Mouse (Mus musculus): Measurements from ENCODE around the gene Gm12845.
"Not testable (repeated sequence)": the region's sequence is repeated elsewhere in the genome, so short reads cannot be mapped to it uniquely, and the experiment has no call there.

The Gm12845 gene

GRCm38 (mm10) chr4:117724112-117724511 is at the start of gene Gm12845:
Gene Gm12845, plus strand, starts transcription at chr4:117724412.
- no peak for DNase-seq (ENCODE audit: extremely low read depth, low read depth, low spot score)

- no peak for DNase-seq (ENCODE audit: extremely low read depth, low read depth, low spot score)
These were observed 47.3 kb upstream of the Gm12845 start for GRCm38 (mm10) chr4:117676903-117677302.

GRCm38 (mm10) chr4:117680963-117681362 is 43.2 kb upstream of the Gm12845 start:
- DNase-seq (ENCODE audit: extremely low read depth, low read depth, low spot score): no peak

- DNase-seq (ENCODE audit: extremely low read depth, low read depth, low spot score): no peak
These were observed 42.2 kb upstream of the Gm12845 start, which contains the start of gene Dmap1 for GRCm38 (mm10) chr4:117681931-117682461. Gene Dmap1, minus strand, starts transcription at chr4:117682273.

GRCm38 (mm10) chr4:117682463-117682862 is 41.7 kb upstream of the Gm12845 start:
- no peak for DNase-seq (ENCODE audit: extremely low read depth, low read depth, low spot score)

- no peak for DNase-seq (ENCODE audit: extremely low read depth, low read depth, low spot score)
These were observed 41.0 kb upstream of the Gm12845 start for GRCm38 (mm10) chr4:117683048-117683768.

- DNase-seq (ENCODE audit: extremely low read depth, low read depth, low spot score): no peak
These were observed 37.9 kb upstream of the Gm12845 start for GRCm38 (mm10) chr4:117686354-117686753.

GRCm38 (mm10) chr4:117705361-117705760 is 18.9 kb upstream of the Gm12845 start:
- DNase-seq (ENCODE audit: extremely low read depth, low read depth, low spot score): no peak

- DNase-seq (ENCODE audit: extremely low read depth, low read depth, low spot score): no peak
These were observed 15.2 kb upstream of the Gm12845 start for GRCm38 (mm10) chr4:117708780-117709550.

- no peak for DNase-seq (ENCODE audit: extremely low read depth, low read depth, low spot score)
These were observed 11.9 kb upstream of the Gm12845 start for GRCm38 (mm10) chr4:117712314-117712713.

GRCm38 (mm10) chr4:117713303-117714098 is 10.7 kb upstream of the Gm12845 start:
- DNase-seq (ENCODE audit: extremely low read depth, low read depth, low spot score): no peak

GRCm38 (mm10) chr4:117731926-117732325 is 7.7 kb downstream of the Gm12845 start:
- DNase-seq (ENCODE audit: extremely low read depth, low read depth, low spot score): no peak

- DNase-seq (ENCODE audit: extremely low read depth, low read depth, low spot score): no peak
These were observed 13.3 kb downstream of the Gm12845 start for GRCm38 (mm10) chr4:117737559-117737958.

- not testable (repeated sequence) for DNase-seq (ENCODE audit: extremely low read depth, low read depth, low spot score)
These were observed 28.3 kb downstream of the Gm12845 start for GRCm38 (mm10) chr4:117752469-117752868.

GRCm38 (mm10) chr4:117760151-117760550 is 35.9 kb downstream of the Gm12845 start:
- no peak for DNase-seq (ENCODE audit: extremely low read depth, low read depth, low spot score)

GRCm38 (mm10) chr4:117765416-117765815 is 41.2 kb downstream of the Gm12845 start, which contains the start of gene Klf17:
Gene Klf17, minus strand, starts transcription at chr4:117765648.
- DNase-seq (ENCODE audit: extremely low read depth, low read depth, low spot score): no peak

- no peak for DNase-seq (ENCODE audit: extremely low read depth, low read depth, low spot score)
These were observed 46.7 kb downstream of the Gm12845 start for GRCm38 (mm10) chr4:117770935-117771334.

GRCm38 (mm10) chr4:117772960-117773359 is 48.7 kb downstream of the Gm12845 start:
- no peak for DNase-seq (ENCODE audit: extremely low read depth, low read depth, low spot score)
